Mouse (Mus musculus): ENCODE results near the gene Skint11.
"Not testable (repeated sequence)": the region's sequence is repeated elsewhere in the genome, so short reads cannot be mapped to it uniquely, and the experiment has no call there.

The Skint11 gene

DNA sequence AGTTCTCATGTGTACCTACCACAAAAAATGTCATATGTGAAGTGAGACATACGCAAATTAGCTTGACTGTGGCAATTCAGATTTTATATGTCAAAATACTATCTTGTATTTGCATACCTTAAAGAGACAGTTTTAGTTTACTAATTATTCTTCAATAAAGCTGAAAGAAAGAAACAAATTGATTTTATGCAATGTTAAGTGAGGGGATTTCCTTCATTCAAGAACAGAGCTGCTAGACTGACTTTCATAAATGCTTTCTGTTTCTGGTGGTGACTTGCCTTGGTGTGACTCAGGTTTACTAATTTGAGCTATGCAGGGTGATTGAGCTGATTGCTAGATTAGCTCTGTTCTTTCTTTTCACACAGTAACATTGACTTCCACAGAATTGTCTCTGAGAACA is at the start of gene Skint11:
Gene Skint11 (plus strand): TSS at position 301 of the 400 bp plus-strand sequence.
- no peak for DNase-seq (ENCODE audit: low spot score)

DNA sequence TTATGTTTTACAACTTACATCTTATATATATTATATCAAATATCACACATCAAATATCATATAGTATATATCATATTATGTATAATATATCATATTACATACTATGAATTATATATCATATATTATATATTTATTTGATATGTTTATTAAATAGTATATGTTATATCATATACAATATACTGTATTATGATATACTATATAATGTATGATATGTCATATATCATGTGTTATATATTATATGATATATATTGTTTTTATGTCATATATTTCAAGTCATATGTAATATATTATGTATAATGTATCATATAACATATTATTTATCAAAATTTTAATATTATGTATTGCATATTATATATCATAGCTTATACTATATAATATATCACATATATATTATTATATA is 2.0 kb upstream of the Skint11 start:
- DNase-seq (ENCODE audit: low spot score), result no peak

DNA sequence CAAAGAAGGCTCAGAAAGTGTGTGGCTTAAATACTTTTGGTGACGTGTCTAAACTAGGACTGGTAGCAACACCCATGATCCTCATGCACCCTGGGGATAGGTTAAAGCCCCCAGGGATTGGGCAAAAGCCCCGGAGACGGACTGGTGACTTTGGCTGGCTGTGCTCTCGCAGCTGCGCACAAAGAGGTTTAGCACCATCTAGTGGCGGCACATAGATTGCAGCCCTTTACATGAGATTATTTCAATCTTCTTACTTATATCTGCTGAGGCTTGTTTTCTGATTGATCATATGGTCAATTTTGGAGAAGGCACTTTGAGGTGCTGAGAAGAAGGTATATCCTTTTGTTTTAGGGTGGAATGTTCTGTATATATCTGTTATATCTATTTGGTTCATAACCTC is 9.7 kb downstream of the Skint11 start:
- peak; percentile 0 for DNase-seq (ENCODE audit: low spot score)

DNA sequence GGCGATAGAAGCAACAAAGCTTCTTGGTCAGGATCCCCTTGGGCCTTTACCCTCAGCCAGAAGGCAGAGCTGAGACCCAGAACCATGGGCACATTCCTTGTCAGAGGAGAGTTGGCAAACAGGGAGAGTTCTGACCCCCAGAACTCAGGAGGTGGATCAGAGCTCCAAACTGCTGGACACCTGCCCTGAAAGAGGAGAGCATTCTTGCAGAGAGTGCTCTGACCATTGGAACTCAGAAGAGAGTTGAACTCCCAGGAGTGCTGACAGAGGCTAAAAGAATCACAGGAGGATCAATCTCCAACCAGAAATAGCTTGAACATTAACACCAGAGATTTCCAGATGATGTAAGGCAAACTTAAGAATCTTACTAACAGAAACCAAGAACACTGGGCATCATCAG is 93.7 kb downstream of the Skint11 start:
- DNase-seq (ENCODE audit: low spot score), result not testable (repeated sequence)

All from embryo, embryonic 10.5 days (tissue).